Mouse (Mus musculus) liver, embryonic 13.5 days (tissue): ENCODE data around the gene Crxos. TPM values are rescaled to one million over a fixed set of nuclear protein-coding genes. Genes with fewer than 3 reads are reported as not detected.
"Not testable (repeated sequence)": the region's sequence is repeated elsewhere in the genome, so short reads cannot be mapped to it uniquely, and the experiment has no call there.

Experiments used
- ATAC-seq: fragments of 200-750 bp; cut with Nextera tagmentation; 2 replicates; pipeline ENCODE4 v1.8.0; 2017; ENCODE audit warnings: low read depth, mild to moderate bottlenecking, moderate number of reproducible peaks, moderate library complexity
- DNase-seq: peaks from one replicate; pipeline ENCODE4 v3.0.0; 2022
- H3K27ac ChIP-seq: fragments of 300-500 bp; sonication (generic); 2 replicates; pipeline ENCODE4 v1.5.1; 2015; ENCODE audit warnings: moderate library complexity, mild to moderate bottlenecking, inconsistent platforms
- H3K27me3 ChIP-seq: fragments of 300-500 bp; sonication (generic); 2 replicates; pipeline ENCODE4 v1.6.1; 2015; ENCODE audit warnings: mild to moderate bottlenecking, inconsistent platforms
- H3K36me3 ChIP-seq: fragments of 300-500 bp; sonication (generic); 2 replicates; pipeline ENCODE4 v1.6.1; 2015; ENCODE audit warnings: mild to moderate bottlenecking, inconsistent platforms
- H3K4me1 ChIP-seq: fragments of 300-500 bp; sonication (generic); replicated peaks from 2 replicates; pipeline ENCODE4 v1.6.1; 2015; ENCODE audit warnings: inconsistent platforms
- H3K4me2 ChIP-seq: fragments of 300-500 bp; sonication (generic); 2 replicates; pipeline ENCODE4 v1.6.1; 2015; ENCODE audit warnings: inconsistent platforms, mild to moderate bottlenecking, moderate library complexity
- H3K4me3 ChIP-seq: fragments of 300-500 bp; sonication (generic); replicated peaks from 2 replicates; pipeline ENCODE4 v1.5.1; 2015; ENCODE audit warnings: mild to moderate bottlenecking, inconsistent platforms
- H3K9ac ChIP-seq: fragments of 300-500 bp; sonication (generic); 2 replicates; pipeline ENCODE4 v1.6.1; 2015; ENCODE audit warnings: mild to moderate bottlenecking, inconsistent platforms
- H3K9me3 ChIP-seq: fragments of 300-500 bp; sonication (generic); replicated peaks from 2 replicates; pipeline ENCODE4 v1.6.1; 2016; ENCODE audit warnings: inconsistent platforms
- WGBS: fragments of 180-500 bp; shearing (Covaris S2); methylation state at CpG from one replicate; pipeline ENCODE4 v1.1.7; 2015; ENCODE audit not compliant: insufficient replicate concordance; 5-methylcytosine and 5-hydroxymethylcytosine counted together
- polyA plus RNA-seq: library from polyadenylated mRNA; unstranded; fragments of >200 nt; fragmentation: Nextera tagmentation; extraction: Ambion mirVana; gene quantifications from 2 replicates; pipeline ENCODE4 v1.2.1, GENCODE M21; 2015

The Crxos gene
- polyA plus RNA-seq, 1 experiment from 2014 or later: not detected

DNA sequence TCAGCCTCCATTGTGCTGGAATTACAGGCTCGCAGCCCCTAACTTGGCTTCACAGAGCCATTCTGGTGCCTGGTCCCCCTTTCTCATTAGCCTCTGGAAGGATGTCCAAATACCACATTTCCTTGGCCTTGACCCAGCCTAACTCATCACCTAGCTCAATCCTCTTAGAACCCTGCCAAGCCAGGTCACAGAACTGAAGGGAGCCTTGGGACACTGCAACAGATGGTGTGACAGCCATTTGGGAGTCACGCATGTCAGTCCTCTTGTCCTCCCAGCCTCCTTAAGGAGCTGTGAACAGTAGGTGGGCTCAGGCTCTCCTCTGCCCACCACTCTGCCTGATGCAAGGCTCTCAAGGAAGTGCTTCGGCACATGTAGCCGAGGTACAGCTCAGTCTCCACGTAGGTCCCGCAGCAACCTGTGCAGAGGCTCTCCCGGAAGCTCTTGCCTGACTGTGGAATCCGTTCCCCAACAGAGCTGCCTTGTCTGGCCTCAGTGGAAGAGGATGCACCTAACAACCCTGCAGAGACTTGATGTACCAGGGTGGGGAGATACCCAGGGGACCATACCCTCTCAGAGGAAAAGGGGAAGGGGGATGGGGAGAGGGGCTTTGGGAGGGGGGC lies 25.7 kb downstream of the Crxos start:
- H3K9ac ChIP-seq: no peak overlapping the region
- WGBS: 52% methylated on average over 8 of the region's 8 CpGs
- H3K4me3 ChIP-seq: no peak overlapping the region
- H3K36me3 ChIP-seq: no peaks in the 10 kb centered on the region
- no peaks in the 10 kb centered on the region for H3K9me3 ChIP-seq
- no peaks in the 10 kb centered on the region for H3K4me1 ChIP-seq
- ATAC-seq: no peak
- no peaks in the 10 kb centered on the region for H3K27me3 ChIP-seq
- H3K27ac ChIP-seq: no peak overlapping the region
- no peak for DNase-seq
- H3K4me2 ChIP-seq: no peak overlapping the region

DNA sequence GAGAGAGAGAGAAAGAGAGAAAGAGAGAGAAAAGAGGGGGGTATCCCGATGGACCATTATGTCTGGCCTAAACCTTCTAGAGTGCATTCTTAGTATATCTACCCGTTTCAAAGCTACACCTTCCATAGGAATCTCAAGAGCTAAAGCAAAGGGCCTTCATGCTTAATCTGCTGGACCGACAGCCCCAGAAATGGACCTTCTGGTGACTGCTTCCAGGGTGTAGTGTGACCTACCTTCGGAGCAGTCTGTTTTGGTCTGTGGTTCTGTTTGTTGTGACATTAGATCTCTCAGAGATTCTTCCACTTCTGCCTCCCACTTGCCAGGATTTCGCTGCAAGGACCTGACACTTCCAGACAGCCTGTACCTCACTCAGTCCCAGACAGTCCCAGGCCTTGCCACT lies 28.1 kb downstream of the Crxos start:
- 68% methylated on average over 5 of the region's 5 CpGs for WGBS
- DNase-seq: no peak

DNA sequence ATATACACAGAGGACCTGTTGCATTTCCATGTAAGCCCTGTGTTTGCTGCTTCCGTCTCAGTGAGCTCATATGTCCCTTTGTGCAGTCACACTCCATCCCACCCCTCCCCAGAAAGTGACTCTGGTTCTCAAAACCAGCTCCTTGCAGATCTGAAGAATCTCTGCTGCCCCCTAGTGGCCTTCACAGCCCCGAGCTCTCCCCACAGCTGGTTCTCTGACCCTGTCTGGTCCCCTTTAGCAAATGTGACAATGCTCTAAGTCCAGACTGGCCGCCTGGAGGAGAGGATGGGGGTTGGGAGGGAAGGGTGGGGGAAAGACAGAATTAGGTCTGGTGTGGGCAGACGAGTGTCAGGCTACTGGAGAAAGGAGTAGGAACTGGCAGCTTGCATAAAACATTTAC lies 29.8 kb downstream of the Crxos start:
- no peaks in the 10 kb centered on the region for H3K27me3 ChIP-seq
- no peaks in the 10 kb centered on the region for H3K9me3 ChIP-seq
- no peaks in the 10 kb centered on the region for H3K4me1 ChIP-seq
- no peak overlapping the region for H3K27ac ChIP-seq
- WGBS: 3% methylated on average over 4 of the region's 4 CpGs
- H3K36me3 ChIP-seq: peaks cover 4% of the 10 kb centered on the region
- DNase-seq (peak; percentile 50), ATAC-seq (peak; percentile 57; the same call in 1 of the 2 replicates)
- no peak overlapping the region for H3K4me3 ChIP-seq
- no peak overlapping the region for H3K4me2 ChIP-seq
- no peak overlapping the region for H3K9ac ChIP-seq

More for the DNA sequence above, 28.1 kb downstream of the Crxos start:
- Histone ChIP-seq H3K36me3 (no peaks in the 10 kb centered on the region), H3K4me2 (no peak overlapping the region), H3K9me3 (no peaks in the 10 kb centered on the region), H3K27me3 (no peaks in the 10 kb centered on the region), H3K4me3 (no peak overlapping the region), H3K9ac (no peak overlapping the region), H3K4me1 (no peaks in the 10 kb centered on the region), H3K27ac (no peak overlapping the region)
- ATAC-seq: no peak

DNA sequence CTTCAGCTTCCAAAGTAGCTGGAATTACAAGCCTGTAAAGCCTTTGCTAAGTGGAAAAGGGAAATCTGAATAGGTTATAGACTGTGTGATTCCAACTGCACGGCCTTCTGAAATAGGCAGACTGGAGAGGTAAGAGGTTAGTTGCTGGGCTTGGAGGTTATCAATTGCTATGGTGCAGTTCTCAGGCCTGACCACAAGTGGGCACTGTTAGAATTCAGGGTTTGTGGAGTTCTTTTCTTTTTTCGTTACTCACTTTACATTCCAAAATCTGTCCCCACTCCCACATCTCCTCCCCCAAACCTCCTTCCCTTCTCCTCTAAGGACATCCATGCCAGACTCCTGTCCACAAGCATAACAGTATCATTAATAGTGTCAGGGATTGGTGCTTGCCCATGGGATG lies 31.8 kb downstream of the Crxos start:
- Histone ChIP-seq H3K27me3 (no peaks in the 10 kb centered on the region), H3K4me3 (no peak overlapping the region), H3K36me3 (peaks cover 18% of the 10 kb centered on the region), H3K4me1 (peaks cover 7% of the 10 kb centered on the region), H3K27ac (no peak overlapping the region), H3K4me2 (no peak overlapping the region), H3K9me3 (no peaks in the 10 kb centered on the region), H3K9ac (no peak overlapping the region)
- DNase-seq: no peak
- WGBS: 23% methylated on average over 2 of the region's 2 CpGs
- no peak for ATAC-seq

DNA sequence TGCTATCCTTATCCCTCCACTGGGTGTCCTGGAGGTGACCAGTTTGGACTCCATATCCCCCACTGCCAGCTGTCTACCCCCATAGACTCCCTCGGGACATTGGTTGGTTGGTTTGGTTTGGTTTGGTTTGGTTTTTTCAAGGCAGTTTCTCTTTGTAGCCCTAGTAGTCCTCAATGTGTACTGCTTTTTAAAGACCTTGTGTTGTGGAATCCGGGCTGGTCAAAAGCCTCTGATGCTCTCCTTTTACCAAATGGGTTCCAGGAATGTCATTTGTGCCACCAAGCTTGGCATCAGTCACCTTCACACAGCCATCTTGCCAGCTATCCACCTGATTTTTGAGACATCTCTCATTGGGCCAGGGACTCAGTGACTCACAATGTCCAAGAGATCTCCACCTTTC lies 32.3 kb downstream of the Crxos start:
- no peak overlapping the region for H3K4me2 ChIP-seq
- peaks cover 23% of the 10 kb centered on the region for H3K36me3 ChIP-seq
- H3K27ac ChIP-seq: no peak overlapping the region
- 59% methylated on average over 2 of the region's 2 CpGs for WGBS
- no peaks in the 10 kb centered on the region for H3K27me3 ChIP-seq
- H3K4me1 ChIP-seq: peaks cover 12% of the 10 kb centered on the region
- H3K9ac ChIP-seq: no peak overlapping the region
- no peaks in the 10 kb centered on the region for H3K9me3 ChIP-seq
- no peak overlapping the region for H3K4me3 ChIP-seq
- DNase-seq: no peak
- no peak for ATAC-seq

DNA sequence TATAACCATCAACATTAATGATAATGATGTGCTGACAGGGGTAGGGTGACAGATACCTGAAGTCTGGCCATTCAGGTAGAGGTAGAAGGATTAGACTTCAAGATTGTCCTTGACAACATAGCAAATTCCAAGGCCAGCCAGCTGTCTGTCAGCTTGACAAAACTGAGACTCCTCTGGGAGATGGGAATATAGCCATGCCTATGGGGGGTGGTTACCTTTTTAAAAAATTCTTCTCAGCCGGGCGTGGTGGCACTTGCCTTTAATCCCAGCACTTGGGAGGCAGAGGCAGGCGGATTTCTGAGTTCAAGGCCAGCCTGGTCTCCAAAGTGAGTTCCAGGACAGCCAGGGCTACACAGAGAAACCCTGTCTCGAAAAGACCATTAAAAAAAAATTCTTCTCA lies 33.3 kb downstream of the Crxos start:
- DNase-seq, H3K9ac ChIP-seq, H3K4me3 ChIP-seq, H3K4me2 ChIP-seq, H3K9me3 ChIP-seq, ATAC-seq, H3K27ac ChIP-seq, H3K27me3 ChIP-seq: not testable (repeated sequence)
- WGBS: 72% methylated on average over 4 of the region's 4 CpGs
- Histone ChIP-seq H3K4me1 (peaks cover 21% of the 10 kb centered on the region), H3K36me3 (peaks cover 30% of the 10 kb centered on the region)

GRCm38 (mm10) chr7:15916134-15916723 lies 33.8 kb downstream of the Crxos start:
- no peak overlapping the region for H3K9ac ChIP-seq
- no peak for DNase-seq
- H3K4me3 ChIP-seq: no peak overlapping the region
- H3K36me3 ChIP-seq: peaks cover 30% of the 10 kb centered on the region
- no peak overlapping the region for H3K27ac ChIP-seq
- ATAC-seq: no peak
- 68% methylated on average over 3 of the region's 3 CpGs for WGBS
- no peaks in the 10 kb centered on the region for H3K27me3 ChIP-seq
- no peaks in the 10 kb centered on the region for H3K9me3 ChIP-seq
- H3K4me1 ChIP-seq: peaks cover 26% of the 10 kb centered on the region
- H3K4me2 ChIP-seq: no peak overlapping the region

- Histone ChIP-seq H3K4me1 (peaks cover 30% of the 10 kb centered on the region), H3K9me3 (no peaks in the 10 kb centered on the region), H3K27ac (no peak overlapping the region), H3K9ac (no peak overlapping the region), H3K4me2 (no peak overlapping the region), H3K27me3 (no peaks in the 10 kb centered on the region), H3K4me3 (no peak overlapping the region), H3K36me3 (peaks cover 30% of the 10 kb centered on the region)
- WGBS: 71% methylated on average over 4 of the region's 4 CpGs
- ATAC-seq (no peak), DNase-seq (no peak)
Observed at GRCm38 (mm10) chr7:15916996-15917395, 34.6 kb downstream of the Crxos start.

GRCm38 (mm10) chr7:15918371-15918770 lies 36.0 kb downstream of the Crxos start:
- no peak for ATAC-seq
- DNase-seq: no peak

GRCm38 (mm10) chr7:15919947-15920346 lies 37.5 kb downstream of the Crxos start:
- H3K4me3 ChIP-seq: peak overlapping the region; percentile 74
- ATAC-seq: no peak
- peaks cover 43% of the 10 kb centered on the region for H3K4me1 ChIP-seq
- H3K9me3 ChIP-seq: no peaks in the 10 kb centered on the region
- no peak for DNase-seq
- peaks cover 30% of the 10 kb centered on the region for H3K36me3 ChIP-seq
- H3K9ac ChIP-seq: no peak overlapping the region; the same call in 1 of the 2 replicates
- H3K4me2 ChIP-seq: peak overlapping the region; percentile 82
- H3K27me3 ChIP-seq: peaks cover 10% of the 10 kb centered on the region
- WGBS: 82% methylated on average over 9 of the region's 9 CpGs
- H3K27ac ChIP-seq: 0 out of 2 replicates have a peak overlapping the region, but pooled peaks have one; percentile 9

More at GRCm38 (mm10) chr7:15918371-15918770, 36.0 kb downstream of the Crxos start:
- Histone ChIP-seq H3K4me2 (no peak overlapping the region), H3K4me3 (no peak overlapping the region), H3K27ac (no peak overlapping the region), H3K9me3 (no peaks in the 10 kb centered on the region), H3K9ac (no peak overlapping the region), H3K4me1 (peaks cover 39% of the 10 kb centered on the region), H3K36me3 (peaks cover 30% of the 10 kb centered on the region), H3K27me3 (no peaks in the 10 kb centered on the region)

DNA sequence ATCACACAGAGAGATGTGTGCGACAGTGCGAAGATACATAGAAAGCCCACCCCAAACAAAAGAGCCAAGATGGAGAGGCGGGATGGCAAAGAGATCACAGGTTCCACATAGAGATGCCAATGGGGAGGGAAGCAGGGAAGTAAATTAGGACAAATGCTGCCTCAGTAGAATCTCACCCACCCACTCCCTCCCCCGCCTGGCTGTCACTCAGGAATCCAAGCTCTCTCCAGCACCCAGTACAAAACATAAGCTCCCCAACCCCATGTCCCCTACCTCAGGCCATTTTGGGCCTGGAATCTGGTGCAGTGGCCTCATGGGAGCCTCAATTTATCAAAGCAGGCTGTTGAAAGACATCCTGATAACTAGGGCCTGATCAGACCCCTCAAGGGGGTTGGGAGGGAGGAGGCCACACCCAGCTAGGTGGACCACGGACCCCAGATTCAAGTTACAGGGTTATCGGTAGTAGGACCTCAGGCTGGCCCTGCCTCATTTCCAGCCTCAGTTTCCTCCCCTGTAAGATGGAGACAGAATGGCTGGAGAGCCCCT lies 38.3 kb downstream of the Crxos start:
- Histone ChIP-seq H3K9me3 (no peaks in the 10 kb centered on the region), H3K4me3 (peak overlapping the region; percentile 74), H3K27ac (peak overlapping the region; percentile 80), H3K36me3 (peaks cover 30% of the 10 kb centered on the region), H3K4me2 (peak overlapping the region; percentile 82), H3K9ac (peak overlapping the region; percentile 82), H3K4me1 (peaks cover 43% of the 10 kb centered on the region), H3K27me3 (peaks cover 14% of the 10 kb centered on the region)
- ATAC-seq: no peak
- 71% methylated on average over 6 of the region's 6 CpGs for WGBS
- no peak for DNase-seq

DNA sequence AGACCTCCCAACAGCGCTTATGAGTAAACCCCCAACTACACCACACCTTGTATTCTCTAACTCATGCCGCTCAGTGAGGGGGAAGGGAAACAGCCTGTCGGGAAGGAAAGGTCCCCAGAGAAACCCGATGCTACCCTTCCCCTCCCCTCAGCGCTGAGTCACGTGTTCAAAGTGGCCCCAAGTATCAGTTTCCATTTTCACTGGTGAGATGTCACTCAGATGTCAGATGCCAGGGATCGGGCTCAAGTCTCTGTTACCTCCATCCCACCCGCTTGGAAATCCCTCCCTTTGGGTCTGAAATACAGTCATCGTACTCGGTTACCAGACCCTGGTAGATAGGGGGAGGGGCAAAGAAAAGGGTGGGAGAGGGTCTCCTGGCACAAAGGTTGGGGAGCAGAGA lies 39.4 kb downstream of the Crxos start:
- peak overlapping the region; percentile 74 for H3K4me3 ChIP-seq
- DNase-seq (peak; percentile 46), ATAC-seq (peak; percentile 48)
- H3K9ac ChIP-seq: peak overlapping the region; percentile 82
- peak overlapping the region; percentile 82 for H3K4me2 ChIP-seq
- WGBS: 1% methylated on average over 10 of the region's 10 CpGs
- peaks cover 17% of the 10 kb centered on the region for H3K27me3 ChIP-seq
- no peaks in the 10 kb centered on the region for H3K9me3 ChIP-seq
- peak overlapping the region; percentile 80 for H3K27ac ChIP-seq
- peaks cover 30% of the 10 kb centered on the region for H3K36me3 ChIP-seq
- H3K4me1 ChIP-seq: peaks cover 43% of the 10 kb centered on the region
